ENCODE assay signal across 8 mouse cellular contexts in genomic region chr9:65675461-65676357, GRCm38 (mm10). TPM values are rescaled to one million over a fixed set of nuclear protein-coding genes. Genes with fewer than 3 reads are reported as not detected.
A peak's percentile ranks its signal among the peaks of the same experiment; 100 is the strongest.
DNase-seq lines count a peak whose midpoint lies in the region; ATAC-seq and TF ChIP-seq lines count a peak whose summit lies in the region.

No protein-coding gene starts in this region.

- peaks cover 30% of the 10 kb centered on the region; the same call in 1 of the 2 replicates for H3K79me2 ChIP-seq in macrophage (ENCODE audit: inconsistent target)

- peaks cover 55% of the 10 kb centered on the region for H3K4me1 ChIP-seq in kidney, embryonic 15.5 days
- H3K4me1 ChIP-seq in cortical plate, adult 2 months (ENCODE audit: control insufficient read depth, insufficient read depth, low read length) = peaks cover 13% of the 10 kb centered on the region; the same call in 1 of the 2 replicates
- peaks cover 35% of the 10 kb centered on the region for H3K4me1 ChIP-seq in intestine, embryonic 14.5 days (replicated peaks; ENCODE audit: control insufficient read depth, insufficient read depth, low read length)

- H3K9me3 ChIP-seq in kidney, embryonic 15.5 days (replicated peaks) = no peaks in the 10 kb centered on the region
- H3K9me3 ChIP-seq in intestine, embryonic 14.5 days (ENCODE audit: control insufficient read depth, low read length) = no peaks in the 10 kb centered on the region

- no peak for TF ChIP-seq CTCF in cortical plate, adult 2 months (IDR thresholded peaks at IDR 0.05; ENCODE audit: extremely low read depth, insufficient read depth, low read length)

- H3K36me3 ChIP-seq in kidney, embryonic 15.5 days = no peaks in the 10 kb centered on the region
- H3K36me3 ChIP-seq in intestine, embryonic 14.5 days (ENCODE audit: control insufficient read depth, insufficient read depth, low read length) = no peaks in the 10 kb centered on the region
- no peaks in the 10 kb centered on the region for H3K36me3 ChIP-seq in macrophage (ENCODE audit: inconsistent target)

- ATAC-seq in kidney, embryonic 15.5 days (replicated peaks; ENCODE audit: low FRiP score) = peak; percentile 14
- peak; percentile 41 for ATAC-seq in intestine, embryonic 14.5 days (replicated peaks; ENCODE audit: low FRiP score, low TSS enrichment, low read depth)

- peak overlapping the region; percentile 29; the same call in 1 of the 2 replicates for H3K9ac ChIP-seq in kidney, embryonic 15.5 days
- H3K9ac ChIP-seq in intestine, embryonic 14.5 days (ENCODE audit: low read length) = peak overlapping the region; percentile 68

- peak overlapping the region; percentile 78 for H3K4me3 ChIP-seq in kidney, embryonic 15.5 days (replicated peaks)
- H3K4me3 ChIP-seq in cortical plate, adult 2 months (ENCODE audit: insufficient read depth, low read length) = peak overlapping the region; percentile 85
- H3K4me3 ChIP-seq in intestine, embryonic 14.5 days (ENCODE audit: low read depth, low read length) = peak overlapping the region; percentile 61
- H3K4me3 ChIP-seq in macrophage (ENCODE audit: inconsistent target) = peak overlapping the region; percentile 40

- peak overlapping the region; percentile 79 for H3K4me2 ChIP-seq in kidney, embryonic 15.5 days
- H3K4me2 ChIP-seq in intestine, embryonic 14.5 days (ENCODE audit: low read length) = peak overlapping the region; percentile 51

- 53% methylated on average over 8 of the region's 8 CpGs for WGBS in kidney, embryonic 15.5 days
- WGBS in intestine, embryonic 14.5 days = 55% methylated on average over 8 of the region's 8 CpGs
- WGBS in macrophage (ENCODE audit: missing documents) = 57% methylated on average over 8 of the region's 8 CpGs

- no peak for TF ChIP-seq POLR2A in cortical plate, adult 2 months (IDR thresholded peaks at IDR 0.05; ENCODE audit: extremely low read depth, insufficient read depth, low read length)

- no peaks in the 10 kb centered on the region for H3K27me3 ChIP-seq in kidney, embryonic 15.5 days
- no peaks in the 10 kb centered on the region for H3K27me3 ChIP-seq in intestine, embryonic 14.5 days (replicated peaks; ENCODE audit: control insufficient read depth, insufficient read depth, low read length)

- peak overlapping the region; percentile 75 for H3K27ac ChIP-seq in kidney, embryonic 15.5 days
- H3K27ac ChIP-seq in cortical plate, adult 2 months (ENCODE audit: insufficient read depth, low read length) = no peak overlapping the region
- no peak overlapping the region; the same call in 1 of the 2 replicates for H3K27ac ChIP-seq in intestine, embryonic 14.5 days (ENCODE audit: low read depth)
- H3K27ac ChIP-seq in macrophage = no peak overlapping the region

- no peak for DNase-seq in kidney, postnatal 4 days
- no peak for DNase-seq in intestine, embryonic 14.5 days (ENCODE audit: low spot score)
- DNase-seq in right cerebral cortex, postnatal 36 days (ENCODE audit: low spot score in 2 of 2) = no peak
- no peak for DNase-seq in urinary bladder, postnatal 10 days (ENCODE audit: low spot score)
- DNase-seq in right cerebral cortex, postnatal 25 days = no peak

RNA-seq across cellular contexts. Expression of gene Oaz2, which starts 7.9 kb away (rescaled TPM):
- polyA plus RNA-seq in kidney, embryonic 15.5 days (2015; fragmentation: Nextera tagmentation; extraction: Ambion mirVana) = 299 and 308 TPM in 2 replicates
- polyA plus RNA-seq in cortical plate, adult 2 months (2012; rRNA removed) = 215 and 220 TPM in 2 replicates
- 166 and 184 TPM in 2 replicates for polyA plus RNA-seq in intestine, embryonic 14.5 days (2014; fragmentation: Nextera tagmentation; extraction: Ambion mirVana)
- total RNA-seq in macrophage (2018; cell fraction: chromatin; rRNA removed) = 10 to 100 TPM in 24 of 26 experiments, 1 to 10 TPM in 2; 6.8 to 44.1 (median 21.2) TPM
- 10 to 100 TPM; 16.3 to 37.8 (median 26.7) TPM for total RNA-seq in macrophage (2018; cell fraction: cytosol; rRNA removed)
- total RNA-seq in macrophage (2018; cell fraction: nucleus; rRNA removed) = 10 to 100 TPM; 10.8 to 33.8 (median 18.9) TPM
- 21.6 to 39.7 TPM (median 24.0 TPM) in 3 replicates for polyA plus RNA-seq in macrophage (2018)

RNA-seq across cellular contexts. Expression of gene Rbpms2, which starts 46.3 kb away (rescaled TPM):
- 29.8 and 30.3 TPM in 2 replicates for polyA plus RNA-seq in kidney, embryonic 15.5 days (2015; fragmentation: Nextera tagmentation; extraction: Ambion mirVana)
- 4.0 and 4.9 TPM in 2 replicates for polyA plus RNA-seq in cortical plate, adult 2 months (2012; rRNA removed)
- 28.2 and 32.3 TPM in 2 replicates for polyA plus RNA-seq in intestine, embryonic 14.5 days (2014; fragmentation: Nextera tagmentation; extraction: Ambion mirVana)
- total RNA-seq in macrophage (2018; cell fraction: chromatin; rRNA removed) = under 1 TPM in 3 of 26 experiments, not detected in 23; 0.44 to 0.67 (median 0.62) TPM
- under 1 TPM in 15 of 26 experiments, not detected in 11; 0.07 to 0.52 (median 0.22) TPM for total RNA-seq in macrophage (2018; cell fraction: cytosol; rRNA removed)
- total RNA-seq in macrophage (2018; cell fraction: nucleus; rRNA removed) = under 1 TPM in 3 of 26 experiments, not detected in 23; 0.36 to 0.56 (median 0.42) TPM
- 0.14 to 0.42 TPM (median 0.28 TPM) in 3 replicates for polyA plus RNA-seq in macrophage (2018)
